Mouse (Mus musculus): ENCODE measurements around the gene Gm28038.

The Gm28038 gene

GRCm38 (mm10) chr2:30286192-30287026 lies 5.6 kb downstream of the Gm28038 start, which contains the start of the genes Dolk and Nup188:
Dolk (minus strand) TSS chr2:30286334.
Nup188 (plus strand) TSS chr2:30286397.
- DNase-seq, result peak; percentile 97

- DNase-seq, result peak; percentile 61
These were observed 6.2 kb downstream of the Gm28038 start for GRCm38 (mm10) chr2:30287027-30287373.

GRCm38 (mm10) chr2:30299525-30299924 lies 18.7 kb downstream of the Gm28038 start:
- DNase-seq, result peak; percentile 10

GRCm38 (mm10) chr2:30299966-30300365 lies 19.1 kb downstream of the Gm28038 start:
- no peak for DNase-seq

GRCm38 (mm10) chr2:30306087-30306486 lies 25.2 kb downstream of the Gm28038 start:
- DNase-seq, result no peak

- no peak for DNase-seq
These were observed 28.5 kb downstream of the Gm28038 start for GRCm38 (mm10) chr2:30309351-30309750.

- DNase-seq, result no peak
These were observed 30.6 kb downstream of the Gm28038 start for GRCm38 (mm10) chr2:30311481-30311880.

- DNase-seq, result peak; percentile 2
These were observed 35.3 kb downstream of the Gm28038 start for GRCm38 (mm10) chr2:30316136-30316535.

GRCm38 (mm10) chr2:30316955-30317354 lies 36.1 kb downstream of the Gm28038 start:
- no peak for DNase-seq

- no peak for DNase-seq
These were observed 38.4 kb downstream of the Gm28038 start for GRCm38 (mm10) chr2:30319260-30319659.

GRCm38 (mm10) chr2:30323111-30323510 lies 42.3 kb downstream of the Gm28038 start:
- no peak for DNase-seq

- no peak for DNase-seq
These were observed 44.5 kb downstream of the Gm28038 start for GRCm38 (mm10) chr2:30325296-30325695.

- DNase-seq, result no peak
These were observed 46.4 kb downstream of the Gm28038 start for GRCm38 (mm10) chr2:30327276-30327675.

- DNase-seq, result no peak
These were observed 47.9 kb downstream of the Gm28038 start for GRCm38 (mm10) chr2:30328791-30329190.

GRCm38 (mm10) chr2:30335324-30335723 lies 54.5 kb downstream of the Gm28038 start:
- no peak for DNase-seq

GRCm38 (mm10) chr2:30336174-30336915 lies 55.5 kb downstream of the Gm28038 start:
- DNase-seq, result no peak

GRCm38 (mm10) chr2:30337179-30337578 lies 56.3 kb downstream of the Gm28038 start:
- DNase-seq, result no peak

- no peak for DNase-seq
These were observed 61.2 kb downstream of the Gm28038 start for GRCm38 (mm10) chr2:30342061-30342460.

GRCm38 (mm10) chr2:30342544-30342943 lies 61.7 kb downstream of the Gm28038 start:
- no peak for DNase-seq

- DNase-seq, result no peak
These were observed 62.8 kb downstream of the Gm28038 start for GRCm38 (mm10) chr2:30343601-30344137.

- no peak for DNase-seq
These were observed 65.3 kb downstream of the Gm28038 start for GRCm38 (mm10) chr2:30345971-30346676.

GRCm38 (mm10) chr2:30349196-30349595 lies 68.4 kb downstream of the Gm28038 start:
- DNase-seq, result no peak

Measured in embryo, embryonic 11 days (tissue).